Mouse (Mus musculus) brain, embryonic 14.5 days (tissue): Measurements from ENCODE around the gene Slc16a9.

ENCODE experiments used
- CTCF ChIP-seq: fragments of 200-500 bp; IDR thresholded peaks from 2 replicates; pipeline ENCODE4 v1.5.1; 2012; ENCODE audit warnings: inconsistent platforms, mild to moderate bottlenecking, moderate library complexity, borderline replicate concordance; ENCODE audit not compliant: insufficient read depth, insufficient read length; ENCODE audit errors: extremely low read depth
- POLR2A ChIP-seq: fragments of 200-500 bp; IDR thresholded peaks from 2 replicates; pipeline ENCODE4 v1.6.1; 2012; ENCODE audit warnings: mild to moderate bottlenecking, inconsistent platforms, borderline replicate concordance; ENCODE audit not compliant: poor library complexity, insufficient read depth, insufficient read length, severe bottlenecking; ENCODE audit errors: extremely low read depth

DNA sequence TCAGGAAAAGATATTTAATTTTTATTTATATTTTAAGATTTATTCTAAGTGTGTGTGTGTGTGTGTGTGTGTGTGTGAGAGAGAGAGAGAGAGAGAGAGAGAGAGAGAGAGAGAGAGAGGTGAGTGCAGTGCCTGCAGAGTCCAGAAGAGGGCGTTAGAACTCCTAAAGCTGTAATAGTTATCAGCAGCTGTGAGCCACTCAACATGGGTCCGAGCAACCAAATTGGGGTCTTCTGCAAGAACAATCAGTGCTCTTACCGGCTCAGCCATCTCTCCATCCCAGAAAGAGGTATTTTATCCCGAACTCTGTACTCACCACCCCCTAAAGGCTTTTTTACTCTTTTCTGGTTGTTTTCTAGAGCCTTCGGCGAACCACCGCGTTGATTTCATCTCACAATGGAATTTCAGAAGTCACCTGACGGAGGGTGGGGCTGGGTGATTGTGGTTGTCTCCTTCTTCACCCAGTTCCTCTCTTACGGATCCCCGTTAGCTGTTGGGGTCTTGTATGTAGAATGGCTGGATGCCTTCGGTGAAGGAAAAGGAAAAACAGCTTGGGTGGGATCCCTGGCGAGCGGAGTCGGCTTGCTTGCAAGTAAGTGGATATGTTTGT, 10.8 kb downstream of the Slc16a9 start:
- TF ChIP-seq CTCF, result no peak
- TF ChIP-seq POLR2A, result no peak
